Mouse (Mus musculus) T-helper 2 cell (primary cell): ENCODE data around the gene Hist2h3c1.
"Not testable (repeated sequence)": the region's sequence is repeated elsewhere in the genome, so short reads cannot be mapped to it uniquely, and the experiment has no call there.

Source experiments
- in situ Hi-C: fragments of 300-600 bp; cut with MboI, MseI; formaldehyde crosslinking; loops from one replicate; pipeline ENCODE4 v1.15.1; 2025; ENCODE audit warnings: high pct_unique_total_duplicates

The Hist2h3c1 gene

DNA sequence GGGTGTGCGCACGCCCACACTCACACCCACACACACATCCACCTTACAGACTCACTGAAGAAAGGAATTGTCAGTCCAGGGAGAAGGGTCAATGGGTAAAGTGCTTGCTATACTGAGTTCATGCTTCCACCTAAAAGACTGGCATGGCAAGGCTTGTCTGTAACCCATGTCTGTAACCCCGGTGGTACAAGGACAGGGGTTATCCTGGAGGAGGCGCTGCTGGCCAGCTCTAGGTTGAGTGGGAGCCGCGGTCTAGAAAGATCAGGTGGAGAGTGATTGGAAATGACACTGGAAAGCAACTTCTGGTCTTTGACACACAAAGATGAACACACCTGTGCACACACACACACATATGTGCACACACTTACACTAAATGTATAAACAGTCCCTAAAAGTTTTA lies 34.2 kb downstream of the Hist2h3c1 start:
- in situ Hi-C loops = loop anchor here (5.0 kb wide), 1 partner anchor 47 kb away; no protein-coding TSS in a partner anchor

DNA sequence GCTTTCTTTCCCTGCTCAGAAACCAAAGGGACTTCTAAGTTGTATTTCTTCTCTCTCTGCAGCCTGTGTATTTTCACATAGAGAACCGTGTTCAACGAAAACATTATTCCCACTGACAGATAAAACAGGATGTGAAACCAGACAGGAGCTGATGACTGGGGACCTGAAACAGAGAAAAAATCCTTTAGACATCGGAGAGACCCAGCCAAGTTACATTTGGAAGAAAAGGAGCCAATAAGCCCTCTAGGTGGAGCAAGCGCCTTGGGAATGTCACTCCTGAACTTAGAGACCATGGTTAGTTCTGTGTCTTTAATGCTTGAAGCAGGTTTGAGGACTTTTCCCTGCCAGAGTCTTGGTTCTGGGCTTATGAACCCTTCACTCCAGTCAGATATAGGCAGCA lies 38.0 kb downstream of the Hist2h3c1 start:
- in situ Hi-C loops = loop anchor here (5.0 kb wide), 1 partner anchor 43 kb away; no protein-coding TSS in a partner anchor

DNA sequence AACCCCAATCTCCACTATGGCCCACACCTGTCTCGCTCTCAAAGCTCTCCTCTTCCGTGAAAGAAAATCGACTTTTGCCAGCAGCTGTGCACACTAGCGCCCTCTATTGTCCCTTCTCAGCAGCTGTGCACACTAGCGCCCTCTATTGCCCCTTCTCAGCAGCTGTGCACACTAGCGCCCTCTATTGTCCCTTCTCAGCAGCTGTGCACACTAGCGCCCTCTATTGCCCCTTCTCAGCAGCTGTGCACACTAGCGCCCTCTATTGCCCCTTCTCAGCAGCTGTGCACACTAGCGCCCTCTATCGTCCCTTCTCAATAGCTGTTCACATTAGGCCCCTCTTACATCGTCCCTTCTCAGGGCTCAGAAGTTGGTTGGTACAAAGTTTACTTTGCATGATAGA lies 40.8 kb downstream of the Hist2h3c1 start:
- in situ Hi-C loops = not testable (repeated sequence)

DNA sequence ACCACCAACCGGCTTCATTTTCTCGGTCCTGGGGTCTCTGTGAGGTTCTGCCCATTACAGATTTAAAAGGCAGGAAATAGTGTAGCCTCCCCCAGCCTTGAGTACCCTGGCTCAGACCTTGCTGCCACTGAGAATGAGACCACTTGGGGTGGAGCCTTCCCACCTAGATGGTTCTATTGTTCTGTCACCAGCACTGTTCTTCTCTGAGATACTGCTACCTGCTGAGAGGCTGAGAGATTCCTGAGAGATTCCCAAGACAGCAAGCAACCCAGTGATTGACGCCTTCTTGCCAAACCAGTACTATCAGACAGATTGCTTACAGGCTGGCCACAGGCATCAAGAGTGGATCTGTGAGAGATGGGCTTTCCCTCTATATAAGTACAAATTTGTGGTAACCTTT lies 42.7 kb downstream of the Hist2h3c1 start:
- in situ Hi-C loops = no loop called here

DNA sequence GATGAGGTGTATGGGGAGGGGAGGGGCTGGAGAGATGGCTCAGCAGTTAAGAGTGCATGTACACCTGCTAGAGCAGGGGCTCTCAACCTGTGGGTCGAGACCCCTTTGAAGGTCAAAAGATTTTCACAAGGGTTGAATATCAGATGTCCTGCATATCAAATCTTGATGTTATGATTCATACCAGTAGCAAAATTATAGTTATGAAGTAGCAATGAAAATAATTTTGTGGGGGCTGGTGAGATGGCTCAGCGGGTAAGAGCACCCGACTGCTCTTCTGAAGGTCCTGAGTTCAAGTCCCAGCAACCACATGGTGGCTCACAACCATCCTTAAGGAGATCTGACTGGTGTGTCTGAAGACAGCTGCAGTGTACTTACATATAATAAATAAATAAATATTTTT lies 44.2 kb downstream of the Hist2h3c1 start:
- in situ Hi-C loops = not testable (repeated sequence)

DNA sequence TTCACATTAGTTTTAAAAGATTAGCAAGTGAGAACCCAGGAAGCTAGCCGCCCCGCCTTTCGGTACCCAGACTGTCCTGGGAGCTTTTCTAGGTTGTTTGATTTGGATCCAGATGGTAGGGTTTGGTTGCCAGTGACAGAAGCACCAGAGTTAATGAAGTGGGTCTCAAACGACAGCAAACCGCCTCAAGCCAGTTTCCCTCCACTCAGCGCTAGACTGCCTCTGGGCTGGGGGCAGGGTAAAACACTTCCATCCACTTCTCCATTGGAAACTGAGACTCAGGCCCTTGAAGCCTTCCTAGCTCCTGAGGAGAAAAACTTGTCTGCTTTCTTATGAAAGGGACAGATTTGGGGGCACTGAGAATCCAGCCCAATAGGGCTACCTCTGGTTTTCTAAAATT lies 46.2 kb downstream of the Hist2h3c1 start:
- in situ Hi-C loops = no loop called here

DNA sequence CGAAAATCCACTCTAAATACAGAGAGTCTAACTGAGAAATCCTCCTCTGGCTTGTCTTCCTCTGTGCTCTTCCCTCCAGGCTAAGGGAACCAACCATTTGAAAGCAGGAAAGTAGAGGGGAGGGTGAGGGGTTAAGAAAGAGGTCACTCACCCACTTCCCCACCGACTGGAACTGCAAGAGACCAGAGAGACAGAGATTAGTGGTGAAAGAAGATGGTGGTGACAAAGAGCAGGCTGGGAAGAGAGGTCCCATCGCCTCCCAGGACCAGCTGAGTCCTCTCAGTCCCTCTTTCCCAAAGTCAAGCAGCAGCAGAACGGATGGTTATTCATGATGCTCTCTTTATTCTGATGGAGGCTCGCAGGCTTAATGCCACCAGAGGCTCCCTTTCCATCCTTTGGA lies 46.9 kb downstream of the Hist2h3c1 start:
- in situ Hi-C loops = no loop called here

DNA sequence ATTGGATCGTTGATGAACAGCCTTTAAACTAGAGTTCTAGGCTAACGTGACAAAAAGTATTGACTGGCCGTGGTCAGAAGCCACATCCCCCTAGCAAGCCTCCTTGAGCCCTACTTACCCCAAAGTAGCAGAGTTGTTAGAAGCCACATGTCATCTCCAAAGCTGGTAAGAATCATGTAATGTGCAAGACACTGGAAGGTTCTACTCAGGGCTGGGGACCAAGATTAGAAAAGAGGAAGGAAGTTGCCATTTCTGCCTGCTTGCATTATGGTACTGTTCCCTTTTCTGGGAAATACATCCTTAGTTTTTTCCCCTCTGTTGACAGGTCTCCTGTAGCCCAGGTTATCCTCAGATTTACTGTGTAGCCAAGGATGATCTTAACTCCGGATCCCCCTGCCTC lies 47.3 kb downstream of the Hist2h3c1 start, which contains the start of gene Fcgr1:
TSS of gene Fcgr1 (minus strand) at position 183 of the 400 bp plus-strand sequence.
- in situ Hi-C loops = no loop called here
